Mouse (Mus musculus) embryonic facial prominence, embryonic 11.5 days (tissue): Measurements from ENCODE around the gene Zranb3. TPM values are rescaled to one million over a fixed set of nuclear protein-coding genes. Genes with fewer than 3 reads are reported as not detected.

ENCODE experiments used
- ATAC-seq: fragments of 200-750 bp; cut with Nextera tagmentation; replicated peaks from 2 replicates; pipeline ENCODE4 v1.8.0; 2017; ENCODE audit warnings: low read depth; ENCODE audit not compliant: insufficient number of reproducible peaks, low FRiP score, low TSS enrichment
- DNase-seq: peaks from one replicate; pipeline ENCODE4 v3.0.0-alpha.2; 2015; ENCODE audit warnings: low spot score
- H3K27ac ChIP-seq: fragments of 300-500 bp; sonication (generic); replicated peaks from 2 replicates; pipeline ENCODE4 v1.5.1; 2014; ENCODE audit warnings: mild to moderate bottlenecking, low read depth, low read length, control low read depth
- H3K27me3 ChIP-seq: fragments of 300-500 bp; sonication (generic); 2 replicates; pipeline ENCODE4 v1.6.1; 2014; ENCODE audit warnings: mild to moderate bottlenecking, low read length, moderate library complexity, mixed read lengths; ENCODE audit not compliant: control insufficient read depth, insufficient read depth
- H3K36me3 ChIP-seq: fragments of 300-500 bp; sonication (generic); replicated peaks from 2 replicates; pipeline ENCODE4 v1.6.1; 2014; ENCODE audit warnings: low read depth, mild to moderate bottlenecking, low read length, moderate library complexity, mixed read lengths; ENCODE audit not compliant: control insufficient read depth, insufficient read depth
- H3K4me1 ChIP-seq: fragments of 300-500 bp; sonication (generic); 2 replicates; pipeline ENCODE4 v1.6.1; 2014; ENCODE audit warnings: low read length, mixed read lengths; ENCODE audit not compliant: control insufficient read depth, insufficient read depth
- H3K4me2 ChIP-seq: fragments of 300-500 bp; sonication (generic); 2 replicates; pipeline ENCODE4 v1.6.1; 2014; ENCODE audit warnings: low read depth, mild to moderate bottlenecking, control low read depth, low read length, moderate library complexity
- H3K4me3 ChIP-seq: fragments of 300-500 bp; sonication (generic); 2 replicates; pipeline ENCODE4 v1.5.1; 2014; ENCODE audit warnings: low read depth, low read length, control low read depth
- H3K9ac ChIP-seq: fragments of 300-500 bp; sonication (generic); replicated peaks from 2 replicates; pipeline ENCODE4 v1.6.1; 2014; ENCODE audit warnings: mild to moderate bottlenecking, control low read depth, low read length
- H3K9me3 ChIP-seq: fragments of 300-500 bp; sonication (generic); replicated peaks from 2 replicates; pipeline ENCODE4 v1.6.1; 2016; ENCODE audit warnings: mild to moderate bottlenecking, low read length, inconsistent platforms, mixed read lengths; ENCODE audit not compliant: control insufficient read depth
- WGBS: fragments of 180-500 bp; shearing (Covaris S2); extraction: QIAGEN DNeasy Blood & Tissue Kit; methylation state at CpG from one replicate; pipeline ENCODE4 v1.1.7; 2014; 5-methylcytosine and 5-hydroxymethylcytosine counted together
- polyA plus RNA-seq: library from polyadenylated mRNA; unstranded; fragments of >200 nt; fragmentation: Nextera tagmentation; extraction: Ambion mirVana; gene quantifications from 2 replicates; pipeline ENCODE4 v1.2.1, GENCODE M21; 2014

The Zranb3 gene
- polyA plus RNA-seq, 1 experiment from 2014 or later = 17.5 TPM

- Histone ChIP-seq H3K36me3 (no peaks in the 10 kb centered on the region), H3K9me3 (no peaks in the 10 kb centered on the region), H3K27me3 (no peaks in the 10 kb centered on the region), H3K9ac (no peak overlapping the region), H3K4me2 (no peak overlapping the region), H3K4me1 (no peaks in the 10 kb centered on the region), H3K4me3 (no peak overlapping the region), H3K27ac (no peak overlapping the region)
- no peak for DNase-seq
- WGBS = 95% methylated on average over 6 of the region's 6 CpGs
- ATAC-seq = no peak
These were observed 29.8 kb downstream of the Zranb3 start for GRCm38 (mm10) chr1:128073051-128073450.

GRCm38 (mm10) chr1:128070003-128070402 lies 32.8 kb downstream of the Zranb3 start:
- Histone ChIP-seq H3K9me3 (no peaks in the 10 kb centered on the region), H3K27ac (no peak overlapping the region), H3K9ac (no peak overlapping the region), H3K4me3 (no peak overlapping the region), H3K36me3 (no peaks in the 10 kb centered on the region), H3K4me2 (no peak overlapping the region), H3K4me1 (no peaks in the 10 kb centered on the region), H3K27me3 (no peaks in the 10 kb centered on the region)
- no peak for ATAC-seq
- WGBS = 93% methylated on average over 3 of the region's 3 CpGs
- DNase-seq = no peak

GRCm38 (mm10) chr1:128068945-128069397 lies 33.9 kb downstream of the Zranb3 start:
- Histone ChIP-seq H3K9ac (no peak overlapping the region), H3K4me2 (no peak overlapping the region), H3K4me1 (no peaks in the 10 kb centered on the region), H3K27ac (no peak overlapping the region), H3K27me3 (no peaks in the 10 kb centered on the region), H3K9me3 (no peaks in the 10 kb centered on the region), H3K36me3 (no peaks in the 10 kb centered on the region), H3K4me3 (no peak overlapping the region)
- DNase-seq = no peak
- no peak for ATAC-seq
- WGBS = 77% methylated on average over 2 of the region's 2 CpGs

GRCm38 (mm10) chr1:128064716-128065115 lies 38.1 kb downstream of the Zranb3 start:
- Histone ChIP-seq H3K4me2 (no peak overlapping the region), H3K4me1 (no peaks in the 10 kb centered on the region), H3K36me3 (no peaks in the 10 kb centered on the region), H3K9ac (no peak overlapping the region), H3K27ac (no peak overlapping the region), H3K4me3 (no peak overlapping the region), H3K9me3 (no peaks in the 10 kb centered on the region), H3K27me3 (no peaks in the 10 kb centered on the region)
- no peak for ATAC-seq
- no peak for DNase-seq
- WGBS = 91% methylated on average over 6 of the region's 6 CpGs

- no peaks in the 10 kb centered on the region for H3K4me1 ChIP-seq
- no peaks in the 10 kb centered on the region for H3K27me3 ChIP-seq
- H3K27ac ChIP-seq = no peak overlapping the region
- H3K36me3 ChIP-seq = no peaks in the 10 kb centered on the region; the same call in 1 of the 2 replicates
- ATAC-seq (no peak), DNase-seq (no peak)
- H3K9ac ChIP-seq = no peak overlapping the region
- H3K4me3 ChIP-seq = no peak overlapping the region
- H3K9me3 ChIP-seq = no peaks in the 10 kb centered on the region
- H3K4me2 ChIP-seq = no peak overlapping the region
- 90% methylated on average over 1 of the region's 1 CpGs for WGBS
These were observed 40.7 kb downstream of the Zranb3 start for GRCm38 (mm10) chr1:128062167-128062566.

- ATAC-seq (no peak), DNase-seq (no peak)
- Histone ChIP-seq H3K4me2 (no peak overlapping the region), H3K9ac (no peak overlapping the region), H3K27ac (no peak overlapping the region), H3K4me3 (no peak overlapping the region), H3K36me3 (no peaks in the 10 kb centered on the region; the same call in 1 of the 2 replicates), H3K9me3 (no peaks in the 10 kb centered on the region), H3K27me3 (no peaks in the 10 kb centered on the region), H3K4me1 (no peaks in the 10 kb centered on the region)
- WGBS = 78% methylated on average over 1 of the region's 1 CpGs
These were observed 41.4 kb downstream of the Zranb3 start for GRCm38 (mm10) chr1:128061401-128061800.

- ATAC-seq (no peak), DNase-seq (no peak)
- Histone ChIP-seq H3K9ac (no peak overlapping the region), H3K27ac (no peak overlapping the region), H3K27me3 (no peaks in the 10 kb centered on the region), H3K4me1 (no peaks in the 10 kb centered on the region), H3K4me2 (no peak overlapping the region), H3K4me3 (no peak overlapping the region), H3K9me3 (no peaks in the 10 kb centered on the region), H3K36me3 (no peaks in the 10 kb centered on the region; the same call in 1 of the 2 replicates)
- 70% methylated on average over 8 of the region's 8 CpGs for WGBS
These were observed 42.0 kb downstream of the Zranb3 start for GRCm38 (mm10) chr1:128060655-128061344.

GRCm38 (mm10) chr1:128058625-128059024 lies 44.2 kb downstream of the Zranb3 start:
- no peak overlapping the region for H3K27ac ChIP-seq
- H3K27me3 ChIP-seq = no peaks in the 10 kb centered on the region
- H3K4me3 ChIP-seq = no peak overlapping the region
- 96% methylated on average over 5 of the region's 5 CpGs for WGBS
- ATAC-seq (no peak), DNase-seq (no peak)
- no peaks in the 10 kb centered on the region for H3K4me1 ChIP-seq
- no peaks in the 10 kb centered on the region; the same call in 1 of the 2 replicates for H3K36me3 ChIP-seq
- no peak overlapping the region for H3K4me2 ChIP-seq
- no peaks in the 10 kb centered on the region for H3K9me3 ChIP-seq
- H3K9ac ChIP-seq = no peak overlapping the region
